Mouse (Mus musculus): ENCODE data around the gene Trex2. TPM values are rescaled to one million over a fixed set of nuclear protein-coding genes. Genes with fewer than 3 reads are reported as not detected.

Trex2 gene
- polyA plus RNA-seq (2014; fragmentation: Illumina TruSeq; extraction: RNeasy Lipid Tissue Mini Kit (QIAGEN cat#74804); ENCODE audit: low read depth, low replicate concordance): not detected

GRCm38 (mm10) chrX:73435252-73435651 lies at the start of gene Trex2:
Gene Trex2 (minus strand): TSS chrX:73435344.

GRCm38 (mm10) chrX:73483484-73483810 lies 48.3 kb upstream of the Trex2 start, which contains the start of gene Bgn:
Gene Bgn (plus strand): TSS chrX:73483602.

GRCm38 (mm10) chrX:73458877-73459392 lies 23.8 kb upstream of the Trex2 start, which contains the start of gene Haus7:
Gene Haus7 (minus strand): TSS chrX:73459044.

GRCm38 (mm10) chrX:73410880-73411517 lies 24.1 kb downstream of the Trex2 start, which contains the start of gene Zfp92:
Gene Zfp92 (plus strand): TSS chrX:73411096.

GRCm38 (mm10) chrX:73398636-73399035 lies 36.5 kb downstream of the Trex2 start, which contains the start of gene Gm18336:
Gene Gm18336 (minus strand): TSS chrX:73398736.

Other genes starting within 250 kb of the Trex2 start
- gene Xlr3b, start 243.1 kb downstream of the Trex2 start, polyA plus RNA-seq (2014; fragmentation: Illumina TruSeq; extraction: RNeasy Lipid Tissue Mini Kit (QIAGEN cat#74804); ENCODE audit: low read depth, low replicate concordance): 3.5 TPM
- gene Xlr4b, start 221.0 kb downstream of the Trex2 start, polyA plus RNA-seq (2014; fragmentation: Illumina TruSeq; extraction: RNeasy Lipid Tissue Mini Kit (QIAGEN cat#74804); ENCODE audit: low read depth, low replicate concordance): 1.2 TPM
- 12.1 TPM for gene F8a, start 207.1 kb downstream of the Trex2 start, polyA plus RNA-seq (2014; fragmentation: Illumina TruSeq; extraction: RNeasy Lipid Tissue Mini Kit (QIAGEN cat#74804); ENCODE audit: low read depth, low replicate concordance)
- gene Xlr4c, start 192.2 kb downstream of the Trex2 start, polyA plus RNA-seq (2014; fragmentation: Illumina TruSeq; extraction: RNeasy Lipid Tissue Mini Kit (QIAGEN cat#74804); ENCODE audit: low read depth, low replicate concordance): not detected
- not detected for gene Xlr3c, start 170.0 kb downstream of the Trex2 start, polyA plus RNA-seq (2014; fragmentation: Illumina TruSeq; extraction: RNeasy Lipid Tissue Mini Kit (QIAGEN cat#74804); ENCODE audit: low read depth, low replicate concordance)
- not detected for gene Xlr5a, start 142.4 kb downstream of the Trex2 start, polyA plus RNA-seq (2014; fragmentation: Illumina TruSeq; extraction: RNeasy Lipid Tissue Mini Kit (QIAGEN cat#74804); ENCODE audit: low read depth, low replicate concordance)
- gene Xlr5c, start 142.4 kb downstream of the Trex2 start, polyA plus RNA-seq (2014; fragmentation: Illumina TruSeq; extraction: RNeasy Lipid Tissue Mini Kit (QIAGEN cat#74804); ENCODE audit: low read depth, low replicate concordance): not detected
- gene Gm45015, start 98.5 kb downstream of the Trex2 start, polyA plus RNA-seq (2014; fragmentation: Illumina TruSeq; extraction: RNeasy Lipid Tissue Mini Kit (QIAGEN cat#74804); ENCODE audit: low read depth, low replicate concordance): not detected
- gene Zfp275, start 92.7 kb downstream of the Trex2 start, polyA plus RNA-seq (2014; fragmentation: Illumina TruSeq; extraction: RNeasy Lipid Tissue Mini Kit (QIAGEN cat#74804); ENCODE audit: low read depth, low replicate concordance): 41.2 TPM
- gene Gm18336, start 36.6 kb downstream of the Trex2 start, polyA plus RNA-seq (2014; fragmentation: Illumina TruSeq; extraction: RNeasy Lipid Tissue Mini Kit (QIAGEN cat#74804); ENCODE audit: low read depth, low replicate concordance): not detected
- 0.41 TPM for gene Zfp92, start 24.2 kb downstream of the Trex2 start, polyA plus RNA-seq (2014; fragmentation: Illumina TruSeq; extraction: RNeasy Lipid Tissue Mini Kit (QIAGEN cat#74804); ENCODE audit: low read depth, low replicate concordance)
- 15.5 TPM for gene Haus7, start 23.7 kb upstream of the Trex2 start, polyA plus RNA-seq (2014; fragmentation: Illumina TruSeq; extraction: RNeasy Lipid Tissue Mini Kit (QIAGEN cat#74804); ENCODE audit: low read depth, low replicate concordance)
- gene Bgn, start 48.3 kb upstream of the Trex2 start, polyA plus RNA-seq (2014; fragmentation: Illumina TruSeq; extraction: RNeasy Lipid Tissue Mini Kit (QIAGEN cat#74804); ENCODE audit: low read depth, low replicate concordance): 322 TPM
- gene Atp2b3, start 67.7 kb upstream of the Trex2 start, polyA plus RNA-seq (2014; fragmentation: Illumina TruSeq; extraction: RNeasy Lipid Tissue Mini Kit (QIAGEN cat#74804); ENCODE audit: low read depth, low replicate concordance): 7.0 TPM
- not detected for gene Dusp9, start 204.1 kb upstream of the Trex2 start, polyA plus RNA-seq (2014; fragmentation: Illumina TruSeq; extraction: RNeasy Lipid Tissue Mini Kit (QIAGEN cat#74804); ENCODE audit: low read depth, low replicate concordance)
- not detected for gene Pnck, start 224.8 kb upstream of the Trex2 start, polyA plus RNA-seq (2014; fragmentation: Illumina TruSeq; extraction: RNeasy Lipid Tissue Mini Kit (QIAGEN cat#74804); ENCODE audit: low read depth, low replicate concordance)
- 67.8 TPM for gene Slc6a8, start 237.8 kb upstream of the Trex2 start, polyA plus RNA-seq (2014; fragmentation: Illumina TruSeq; extraction: RNeasy Lipid Tissue Mini Kit (QIAGEN cat#74804); ENCODE audit: low read depth, low replicate concordance)